Mouse (Mus musculus): ENCODE data around the gene Crim1.

The Crim1 gene

DNA sequence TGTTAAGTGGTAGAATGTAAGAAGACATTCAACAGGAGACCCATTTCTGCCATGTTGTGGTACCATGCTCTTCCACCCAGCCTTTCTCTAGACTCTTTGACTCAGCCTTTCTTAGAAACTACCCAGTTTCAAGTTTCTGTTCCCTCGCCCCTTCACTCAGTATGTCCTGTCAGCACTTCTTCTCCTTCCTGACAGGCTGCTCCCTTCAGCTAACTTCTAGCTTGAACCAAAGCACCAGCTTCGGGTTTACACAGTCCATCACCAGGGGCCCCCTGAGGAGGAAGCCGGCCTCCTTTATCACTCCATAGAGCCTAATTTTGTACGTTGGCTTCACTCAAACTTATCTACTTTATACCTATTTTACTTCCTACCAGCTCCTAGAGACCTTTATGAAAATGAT lies 219.2 kb downstream of the Crim1 start:
- DNase-seq (ENCODE audit: low spot score in 2 of 2) = no peak

DNA sequence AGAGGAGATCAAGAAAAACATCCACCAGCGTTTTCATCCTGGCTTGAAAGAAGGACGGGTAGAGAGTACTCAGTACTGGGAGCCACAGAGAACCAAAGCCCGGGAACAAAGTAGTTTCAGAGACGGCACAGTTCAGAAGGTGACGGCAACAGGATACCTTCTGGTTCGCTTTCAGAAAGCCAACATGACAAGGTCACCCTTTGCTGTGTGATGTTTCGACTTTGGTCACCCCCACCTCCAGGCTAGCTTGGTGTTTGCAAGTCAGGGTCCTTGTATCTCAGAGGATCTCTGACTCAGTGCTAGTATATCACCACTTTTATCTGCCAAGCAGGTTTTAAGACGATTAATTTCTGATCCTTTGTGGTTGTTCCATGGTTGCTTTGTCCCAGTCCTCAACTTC lies 225.0 kb downstream of the Crim1 start:
- DNase-seq (ENCODE audit: low spot score in 2 of 2) = no peak

All from left cerebral cortex, adult 9 months (tissue).